Mouse (Mus musculus) ES-Bruce4 (cell line): ENCODE data around the gene Palm3. TPM values are rescaled to one million over a fixed set of nuclear protein-coding genes. Genes with fewer than 3 reads are reported as not detected.

Experiments used
- H3K27ac ChIP-seq: 2 replicates; pipeline ENCODE4 v1.5.1; 2012; ENCODE audit warnings: low read length, inconsistent platforms; ENCODE audit not compliant: insufficient read depth
- H3K27me3 ChIP-seq: 2 replicates; pipeline ENCODE4 v1.6.1; 2012; ENCODE audit warnings: mild to moderate bottlenecking, low read length, inconsistent platforms; ENCODE audit not compliant: control insufficient read depth, poor library complexity, insufficient read depth, severe bottlenecking
- H3K36me3 ChIP-seq: 2 replicates; pipeline ENCODE4 v1.6.1; 2012; ENCODE audit warnings: inconsistent platforms, mild to moderate bottlenecking, low read length, moderate library complexity; ENCODE audit not compliant: control insufficient read depth, poor library complexity, insufficient read depth, severe bottlenecking
- H3K4me1 ChIP-seq: one replicate; pipeline ENCODE4 v1.8.1; 2011; ENCODE audit warnings: low read length; ENCODE audit not compliant: control insufficient read depth, insufficient read depth
- H3K4me3 ChIP-seq: 2 replicates; pipeline ENCODE4 v1.5.1; 2011; ENCODE audit warnings: low read depth, mild to moderate bottlenecking, low read length
- H3K9ac ChIP-seq: 2 replicates; pipeline ENCODE4 v1.6.1; 2012; ENCODE audit warnings: low read depth, mild to moderate bottlenecking, inconsistent platforms; ENCODE audit not compliant: poor library complexity, severe bottlenecking
- H3K9me3 ChIP-seq: replicated peaks from 2 replicates; pipeline ENCODE4 v1.6.1; 2012; ENCODE audit warnings: mild to moderate bottlenecking, low read length, inconsistent platforms; ENCODE audit not compliant: control insufficient read depth, poor library complexity, insufficient read depth, severe bottlenecking
- CTCF ChIP-seq: IDR thresholded peaks from one replicate; pipeline ENCODE4 v1.8.1; 2011; ENCODE audit warnings: low read depth, low read length
- EP300 ChIP-seq: IDR thresholded peaks from 2 replicates; pipeline ENCODE4 v1.6.1; 2011; ENCODE audit warnings: low read depth, low read length; ENCODE audit not compliant: insufficient read depth
- POLR2A ChIP-seq: IDR thresholded peaks from one replicate; pipeline ENCODE4 v1.8.1; 2011; ENCODE audit warnings: low read length; ENCODE audit not compliant: insufficient read depth
- polyA plus RNA-seq: library from polyadenylated mRNA; stranded (reverse); fragments of >200 nt; gene quantifications from 2 replicates; pipeline ENCODE4 v1.2.4, GENCODE M21; 2011; ENCODE audit warnings: low read depth; ENCODE audit not compliant: missing spikeins, insufficient read depth, insufficient read length

Gene Palm3
- polyA plus RNA-seq, 1 experiment: 62.8 TPM

- Histone ChIP-seq H3K9ac (peak within 1 kb of the TSS; percentile 94), H3K27ac (no peak within 1 kb of the TSS), H3K9me3 (no peaks in the 10 kb centered on the region; the same call in 1 of the 2 replicates), H3K36me3 (no peaks in the 10 kb centered on the region), H3K27me3 (0 out of 2 replicates have a peak, but pooled peaks cover 5% of the 10 kb centered on the region), H3K4me1 (no peaks in the 10 kb centered on the region), H3K4me3 (peak within 1 kb of the TSS; percentile 65)
- TF ChIP-seq POLR2A: no peak
- no peak for TF ChIP-seq EP300
- no peak for TF ChIP-seq CTCF
Observed at GRCm38 (mm10) chr8:84011705-84012498, 9.4 kb upstream of the Palm3 start, which contains the start of gene 2210011C24Rik. Gene 2210011C24Rik (minus strand): TSS chr8:84012171.

- Histone ChIP-seq H3K4me1 (no peaks in the 10 kb centered on the region), H3K27ac (no peak overlapping the region), H3K27me3 (0 out of 2 replicates have a peak, but pooled peaks cover 5% of the 10 kb centered on the region), H3K9me3 (no peaks in the 10 kb centered on the region; the same call in 1 of the 2 replicates), H3K4me3 (peak overlapping the region; percentile 65), H3K36me3 (no peaks in the 10 kb centered on the region), H3K9ac (peak overlapping the region; percentile 94)
- TF ChIP-seq EP300: no peak
- TF ChIP-seq POLR2A: no peak
- no peak for TF ChIP-seq CTCF
Observed at GRCm38 (mm10) chr8:84012499-84013165, 8.6 kb upstream of the Palm3 start.

DNA sequence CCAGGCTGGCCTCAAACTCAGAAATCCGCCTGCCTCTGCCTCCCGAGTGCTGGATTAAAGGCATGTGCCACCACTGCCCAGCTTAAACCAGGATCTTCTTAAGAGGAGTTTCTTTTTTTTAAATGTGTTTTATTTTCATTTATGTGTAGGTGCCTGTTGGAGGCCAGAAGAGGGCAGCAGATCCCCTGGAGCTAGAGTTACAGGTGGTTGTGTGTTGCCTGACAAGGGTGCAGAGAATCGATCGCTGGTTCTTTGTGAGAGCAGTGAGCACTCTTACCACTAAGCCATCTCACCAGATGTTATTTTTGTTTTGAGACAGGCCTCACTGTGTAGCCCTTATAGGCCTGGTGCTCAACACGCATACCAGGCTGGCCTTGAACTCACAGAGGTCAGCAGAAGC is 5.4 kb upstream of the Palm3 start:
- Histone ChIP-seq H3K27ac (no peak overlapping the region), H3K4me1 (peaks cover 3% of the 10 kb centered on the region), H3K36me3 (no peaks in the 10 kb centered on the region), H3K9ac (no peak overlapping the region), H3K27me3 (0 out of 2 replicates have a peak, but pooled peaks cover 1% of the 10 kb centered on the region), H3K9me3 (no peaks in the 10 kb centered on the region; the same call in 1 of the 2 replicates), H3K4me3 (no peak overlapping the region)
- TF ChIP-seq EP300 (no peak), POLR2A (no peak), CTCF (peak; percentile 51)

DNA sequence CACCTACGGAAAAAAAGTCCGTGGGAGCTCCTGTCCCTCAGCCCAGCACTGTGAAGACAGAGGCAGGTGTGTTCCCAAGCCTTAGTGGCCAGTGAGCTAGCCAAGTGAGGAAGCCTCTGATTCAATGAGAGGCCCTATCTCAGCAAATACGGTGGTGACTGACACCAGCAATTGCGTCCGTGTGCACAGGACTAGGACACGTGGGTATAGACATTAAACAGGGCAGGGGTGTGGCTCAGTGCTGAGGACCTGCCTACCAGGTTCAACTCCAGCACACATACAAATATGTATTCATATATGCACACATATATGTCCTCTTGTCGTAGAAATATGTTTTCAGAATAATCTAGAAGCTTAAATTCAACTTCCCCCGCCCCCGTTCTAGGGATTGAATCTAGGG is 1.5 kb upstream of the Palm3 start:
- Histone ChIP-seq H3K9me3 (no peaks in the 10 kb centered on the region; the same call in 1 of the 2 replicates), H3K27ac (no peak overlapping the region), H3K27me3 (no peaks in the 10 kb centered on the region), H3K9ac (no peak overlapping the region), H3K4me1 (peaks cover 13% of the 10 kb centered on the region), H3K4me3 (no peak overlapping the region), H3K36me3 (no peaks in the 10 kb centered on the region)
- TF ChIP-seq CTCF (no peak), EP300 (no peak), POLR2A (no peak)

DNA sequence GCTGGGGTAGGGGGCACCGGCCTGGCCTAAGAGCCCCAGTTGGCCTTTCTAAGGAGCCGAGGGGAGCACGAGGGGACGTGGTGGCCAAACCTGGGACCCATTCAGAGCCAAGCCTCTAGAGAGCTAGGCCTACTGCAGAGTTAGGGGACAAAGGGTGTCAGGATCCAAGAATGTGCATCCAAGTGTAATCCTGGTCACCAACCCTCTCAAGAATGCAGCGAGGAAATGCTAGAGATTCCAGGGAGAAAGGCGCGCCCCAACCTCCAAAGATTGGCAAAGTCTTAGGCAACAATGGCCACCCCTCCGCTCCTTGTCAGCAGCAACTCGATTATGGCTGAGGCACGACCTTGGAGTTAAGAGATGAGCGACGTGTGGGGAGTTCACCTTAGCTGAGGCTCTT is 298 bp downstream of the Palm3 start:
- Histone ChIP-seq H3K4me3 (peak overlapping the region; percentile 38), H3K9me3 (no peaks in the 10 kb centered on the region), H3K9ac (peak overlapping the region; percentile 58), H3K4me1 (peaks cover 15% of the 10 kb centered on the region), H3K27ac (peak overlapping the region; percentile 55), H3K27me3 (no peaks in the 10 kb centered on the region), H3K36me3 (no peaks in the 10 kb centered on the region)
- TF ChIP-seq EP300: peak; percentile 65; the same call in 1 of the 2 replicates
- TF ChIP-seq POLR2A: no peak

DNA sequence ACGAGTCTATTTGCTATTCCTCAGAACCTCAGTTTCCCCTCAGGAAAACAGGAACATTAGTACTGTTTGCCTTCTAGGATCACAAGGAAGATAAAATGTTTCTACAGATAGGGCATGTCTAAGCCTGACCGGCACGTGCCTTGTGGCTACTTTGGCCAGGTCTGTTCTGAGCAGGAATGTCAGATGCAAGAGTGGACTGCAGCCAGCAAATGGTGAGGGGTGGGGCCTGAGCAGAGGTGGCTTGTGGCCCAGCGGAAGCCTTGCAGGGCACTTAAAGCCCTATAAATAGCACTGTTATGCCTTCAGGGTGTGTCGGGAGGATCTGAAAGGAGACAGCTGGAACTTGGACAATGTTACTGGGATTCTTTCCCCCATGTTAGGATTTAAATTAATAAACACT is 1.8 kb downstream of the Palm3 start:
- no peak overlapping the region for H3K4me3 ChIP-seq
- peak overlapping the region; percentile 55 for H3K27ac ChIP-seq
- H3K9me3 ChIP-seq: no peaks in the 10 kb centered on the region
- peak; percentile 72; the same call in 1 of the 2 replicates for TF ChIP-seq EP300
- TF ChIP-seq CTCF: no peak
- TF ChIP-seq POLR2A: no peak
- peaks cover 15% of the 10 kb centered on the region for H3K4me1 ChIP-seq
- H3K27me3 ChIP-seq: no peaks in the 10 kb centered on the region
- H3K36me3 ChIP-seq: peaks cover 4% of the 10 kb centered on the region
- H3K9ac ChIP-seq: no peak overlapping the region
